Mouse (Mus musculus) C2C12 (cell line): ENCODE data around the gene Supt3.

Experiments
- CTCF ChIP-seq: IDR thresholded peaks from one replicate; pipeline ENCODE4 v1.5.1; 2011; ENCODE audit not compliant: control insufficient read depth, insufficient read depth, insufficient read length
- MAX ChIP-seq: IDR thresholded peaks from one replicate; pipeline ENCODE4 v1.6.1; 2011; ENCODE audit warnings: mild to moderate bottlenecking, control low read depth
- MYOD1 ChIP-seq: IDR thresholded peaks from one replicate; pipeline ENCODE4 v1.6.1; 2011; ENCODE audit warnings: low read depth; ENCODE audit not compliant: control insufficient read depth, insufficient read length

GRCm38 (mm10) chr17:45133501-45134400, 356.8 kb downstream of the Supt3 start:
- TF ChIP-seq CTCF (no peak), MYOD1 (no peak), MAX (no peak)
